Mouse (Mus musculus) embryonic facial prominence, embryonic 14.5 days (tissue): ENCODE measurements around the gene Pdzd2. TPM values are rescaled to one million over a fixed set of nuclear protein-coding genes. Genes with fewer than 3 reads are reported as not detected.

Experiments used
- ATAC-seq: fragments of 200-750 bp; cut with Nextera tagmentation; 2 replicates; pipeline ENCODE4 v1.8.0; 2017; ENCODE audit warnings: low read depth, moderate number of reproducible peaks, moderate TSS enrichment
- DNase-seq: peaks from one replicate; pipeline ENCODE4 v3.0.0-alpha.2; 2015; ENCODE audit warnings: low spot score
- H3K27ac ChIP-seq: fragments of 300-500 bp; sonication (generic); replicated peaks from 2 replicates; pipeline ENCODE4 v1.5.1; 2014; ENCODE audit warnings: low read depth, mild to moderate bottlenecking, low read length, moderate library complexity
- H3K27me3 ChIP-seq: fragments of 300-500 bp; sonication (generic); replicated peaks from 2 replicates; pipeline ENCODE4 v1.6.1; 2014; ENCODE audit warnings: low read length; ENCODE audit not compliant: control insufficient read depth, insufficient read depth
- H3K36me3 ChIP-seq: fragments of 300-500 bp; sonication (generic); 2 replicates; pipeline ENCODE4 v1.6.1; 2014; ENCODE audit warnings: low read length, mixed read lengths; ENCODE audit not compliant: control insufficient read depth, insufficient read depth
- H3K4me1 ChIP-seq: fragments of 300-500 bp; sonication (generic); 2 replicates; pipeline ENCODE4 v1.6.1; 2014; ENCODE audit warnings: antibody characterized with exemption, low read length; ENCODE audit not compliant: control insufficient read depth, insufficient read depth
- H3K4me2 ChIP-seq: fragments of 300-500 bp; sonication (generic); 2 replicates; pipeline ENCODE4 v1.6.1; 2014; ENCODE audit warnings: low read depth, mild to moderate bottlenecking, low read length, moderate library complexity, mixed read lengths
- H3K4me3 ChIP-seq: fragments of 300-500 bp; sonication (generic); 2 replicates; pipeline ENCODE4 v1.5.1; 2014; ENCODE audit warnings: low read depth, mild to moderate bottlenecking, low read length
- H3K9ac ChIP-seq: fragments of 300-500 bp; sonication (generic); 2 replicates; pipeline ENCODE4 v1.6.1; 2014; ENCODE audit warnings: low read depth, mild to moderate bottlenecking, low read length, moderate library complexity, mixed read lengths
- H3K9me3 ChIP-seq: fragments of 300-500 bp; sonication (generic); 2 replicates; pipeline ENCODE4 v1.6.1; 2016; ENCODE audit warnings: low read length; ENCODE audit not compliant: control insufficient read depth
- WGBS: fragments of 180-500 bp; shearing (Covaris S2); extraction: QIAGEN DNeasy Blood & Tissue Kit; methylation state at CpG from one replicate; pipeline ENCODE4 v1.1.7; 2014; 5-methylcytosine and 5-hydroxymethylcytosine counted together
- polyA plus RNA-seq: library from polyadenylated mRNA; unstranded; fragments of >200 nt; fragmentation: Nextera tagmentation; extraction: Ambion mirVana; gene quantifications from 2 replicates; pipeline ENCODE4 v1.2.1, GENCODE M21; 2014

The Pdzd2 gene
- polyA plus RNA-seq, 1 experiment from 2014 or later, result 28.0 TPM

DNA sequence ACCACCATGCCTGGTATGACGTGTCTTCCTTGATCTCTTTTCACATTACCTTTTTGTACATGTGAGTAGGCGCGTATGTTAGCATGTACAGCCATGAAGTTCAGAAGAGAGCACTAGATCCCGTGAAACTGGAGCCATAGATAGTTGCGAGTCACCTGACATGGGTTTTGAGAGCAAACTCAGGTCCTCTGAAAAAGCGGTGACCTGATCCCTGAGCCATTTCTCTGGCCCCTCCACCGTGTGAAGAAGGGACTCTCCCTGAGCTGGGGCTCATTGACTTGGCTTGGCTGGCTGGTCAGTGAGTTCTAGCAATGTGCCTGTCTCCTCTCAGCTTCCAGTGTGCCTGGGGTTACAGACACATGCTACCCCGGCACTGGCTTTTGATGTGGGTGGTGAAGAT lies 102.2 kb downstream of the Pdzd2 start:
- Histone ChIP-seq H3K9ac (no peak overlapping the region), H3K27ac (no peak overlapping the region), H3K4me1 (peaks cover 14% of the 10 kb centered on the region), H3K9me3 (no peaks in the 10 kb centered on the region), H3K4me2 (no peak overlapping the region), H3K36me3 (no peaks in the 10 kb centered on the region), H3K4me3 (no peak overlapping the region), H3K27me3 (no peaks in the 10 kb centered on the region)
- DNase-seq (no peak), ATAC-seq (no peak)
- 89% methylated on average over 8 of the region's 8 CpGs for WGBS

DNA sequence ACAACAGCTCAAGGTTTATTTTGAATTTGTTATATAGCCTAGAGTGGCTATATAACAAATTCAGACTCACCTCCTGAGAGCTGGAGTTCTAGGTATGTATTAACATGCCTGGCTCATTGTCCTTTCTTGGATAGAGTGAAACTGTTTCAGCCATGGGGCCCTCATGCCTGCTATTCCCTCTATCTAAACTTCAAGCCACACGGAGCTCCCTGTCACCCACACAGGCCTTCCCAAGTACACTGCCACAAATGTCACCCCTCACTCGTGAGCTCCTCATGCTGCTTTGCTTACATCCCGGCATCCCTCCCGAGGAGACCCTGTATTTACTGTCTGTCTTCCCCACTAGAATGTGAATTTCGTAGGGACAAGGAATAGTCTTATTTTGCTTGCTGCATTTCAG lies 103.3 kb downstream of the Pdzd2 start:
- Histone ChIP-seq H3K36me3 (no peaks in the 10 kb centered on the region), H3K4me3 (no peak overlapping the region), H3K9ac (no peak overlapping the region), H3K4me1 (peaks cover 21% of the 10 kb centered on the region), H3K27me3 (no peaks in the 10 kb centered on the region), H3K27ac (no peak overlapping the region), H3K9me3 (no peaks in the 10 kb centered on the region), H3K4me2 (no peak overlapping the region)
- 85% methylated on average over 5 of the region's 5 CpGs for WGBS
- no peak for DNase-seq
- no peak for ATAC-seq

DNA sequence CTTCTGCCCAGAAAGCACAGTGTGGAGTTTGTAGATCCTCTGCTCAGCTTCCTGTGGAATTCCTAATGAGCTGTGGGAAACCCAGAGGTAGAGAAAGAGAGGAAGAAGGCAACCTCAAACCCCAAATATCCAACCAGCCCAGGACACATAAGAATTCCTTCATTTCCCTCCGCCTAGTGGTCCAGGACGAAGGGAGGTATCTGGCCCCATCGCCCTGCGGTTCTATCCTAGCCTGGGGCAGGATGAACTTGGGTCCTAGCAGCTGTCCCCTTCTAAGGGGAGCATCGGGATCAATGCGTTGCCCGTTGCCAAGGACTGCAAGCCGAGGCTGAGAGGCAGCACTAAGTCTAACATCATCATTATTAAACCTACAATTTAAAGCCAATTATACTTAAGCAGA lies 104.8 kb downstream of the Pdzd2 start:
- WGBS, result 78% methylated on average over 8 of the region's 8 CpGs
- no peaks in the 10 kb centered on the region for H3K27me3 ChIP-seq
- no peak overlapping the region for H3K4me3 ChIP-seq
- H3K36me3 ChIP-seq, result no peaks in the 10 kb centered on the region
- H3K4me2 ChIP-seq, result no peak overlapping the region
- no peak overlapping the region for H3K27ac ChIP-seq
- H3K9me3 ChIP-seq, result no peaks in the 10 kb centered on the region
- DNase-seq (no peak), ATAC-seq (0 out of 2 replicates have a peak, but pooled peaks have one; percentile 7)
- H3K9ac ChIP-seq, result no peak overlapping the region
- peaks cover 24% of the 10 kb centered on the region for H3K4me1 ChIP-seq

DNA sequence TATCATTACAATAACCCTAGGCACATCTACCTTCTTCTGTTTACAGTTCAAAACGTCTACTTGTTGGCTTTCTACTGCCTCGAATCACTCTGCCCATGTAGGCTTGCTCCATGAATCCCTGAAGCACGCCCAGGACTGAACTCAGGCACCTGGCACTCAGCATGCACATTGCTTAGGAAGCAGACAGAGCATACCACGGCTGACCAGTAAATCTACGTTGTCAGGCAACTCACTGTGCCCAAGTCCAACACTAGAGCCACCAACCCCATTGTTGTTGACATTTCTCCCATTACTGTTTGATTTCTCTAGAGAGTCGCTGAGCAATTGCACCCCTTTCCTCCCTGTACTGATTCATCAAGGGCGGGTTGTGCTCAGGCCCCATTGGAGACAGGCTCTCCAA lies 110.6 kb downstream of the Pdzd2 start:
- no peak overlapping the region for H3K27ac ChIP-seq
- H3K9me3 ChIP-seq, result no peaks in the 10 kb centered on the region
- no peaks in the 10 kb centered on the region for H3K36me3 ChIP-seq
- peaks cover 28% of the 10 kb centered on the region for H3K4me1 ChIP-seq
- 87% methylated on average over 7 of the region's 7 CpGs for WGBS
- H3K9ac ChIP-seq, result no peak overlapping the region
- DNase-seq, result no peak
- ATAC-seq, result no peak
- H3K4me2 ChIP-seq, result no peak overlapping the region
- H3K4me3 ChIP-seq, result no peak overlapping the region
- no peaks in the 10 kb centered on the region for H3K27me3 ChIP-seq

DNA sequence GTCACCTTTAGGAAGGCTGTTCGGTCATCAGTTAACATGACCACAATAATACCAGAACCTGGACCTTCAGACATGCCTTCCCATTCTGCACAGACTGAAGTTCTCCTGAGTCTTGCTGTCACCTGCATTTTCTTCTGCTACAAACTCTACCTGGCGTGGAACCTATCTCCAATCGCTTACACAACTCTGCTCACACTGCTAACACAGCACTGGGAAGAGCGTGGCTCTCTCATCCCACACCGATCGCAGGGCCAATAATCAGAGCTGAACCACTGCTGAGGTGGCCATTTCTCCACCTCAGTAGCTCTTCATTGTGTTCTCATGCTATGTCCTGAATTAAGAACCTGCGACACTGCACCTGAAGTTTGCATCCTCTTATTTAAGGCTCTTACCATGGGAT lies 111.3 kb downstream of the Pdzd2 start:
- H3K4me1 ChIP-seq, result peaks cover 23% of the 10 kb centered on the region
- no peak overlapping the region for H3K4me3 ChIP-seq
- no peak overlapping the region for H3K9ac ChIP-seq
- DNase-seq, result no peak
- WGBS, result 96% methylated on average over 7 of the region's 7 CpGs
- ATAC-seq, result no peak
- no peak overlapping the region for H3K27ac ChIP-seq
- H3K36me3 ChIP-seq, result no peaks in the 10 kb centered on the region
- no peak overlapping the region for H3K4me2 ChIP-seq
- no peaks in the 10 kb centered on the region for H3K9me3 ChIP-seq
- H3K27me3 ChIP-seq, result no peaks in the 10 kb centered on the region

DNA sequence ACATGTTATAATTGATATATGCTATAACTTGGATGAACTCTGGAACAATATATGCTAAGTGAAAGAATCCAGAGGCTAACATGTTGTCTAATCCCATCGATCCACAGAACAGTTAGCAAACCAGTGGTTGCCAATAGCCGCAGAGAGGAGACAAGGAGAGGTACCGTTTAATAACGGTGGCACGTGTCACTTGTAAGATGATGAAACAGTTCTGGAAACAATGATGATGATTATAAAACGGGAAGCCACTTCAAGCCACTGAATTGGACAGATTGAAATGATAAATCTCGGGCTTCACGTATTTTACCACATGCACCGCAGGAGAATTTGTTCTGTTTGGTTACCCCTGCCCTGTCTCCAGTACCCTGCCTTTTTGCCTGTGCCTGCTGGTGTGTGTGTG lies 112.8 kb downstream of the Pdzd2 start:
- Histone ChIP-seq H3K27me3 (no peaks in the 10 kb centered on the region), H3K27ac (no peak overlapping the region), H3K4me2 (no peak overlapping the region), H3K9ac (no peak overlapping the region), H3K36me3 (no peaks in the 10 kb centered on the region), H3K9me3 (no peaks in the 10 kb centered on the region), H3K4me1 (peaks cover 17% of the 10 kb centered on the region), H3K4me3 (no peak overlapping the region)
- ATAC-seq (no peak), DNase-seq (no peak)
- WGBS, result 71% methylated on average over 9 of the region's 9 CpGs

DNA sequence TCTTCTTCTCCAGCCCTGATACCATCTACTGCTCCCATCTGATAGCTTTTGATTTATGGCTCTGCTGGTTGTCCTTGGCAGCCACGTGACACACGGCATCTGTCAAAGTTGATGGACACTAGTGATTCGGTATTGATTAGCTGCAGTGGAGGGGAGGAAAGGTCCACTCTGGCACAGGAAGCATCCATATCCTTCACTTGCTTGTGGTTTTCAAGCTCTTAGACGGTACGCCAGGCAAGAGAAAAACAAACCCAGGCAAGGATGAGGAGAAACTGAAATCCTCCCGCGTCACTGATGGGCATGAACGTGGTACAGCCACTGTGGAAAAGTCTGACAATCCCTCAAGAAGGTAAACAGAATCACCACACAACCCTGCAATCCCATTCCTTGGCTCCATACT lies 113.6 kb downstream of the Pdzd2 start:
- Histone ChIP-seq H3K9me3 (no peaks in the 10 kb centered on the region), H3K36me3 (no peaks in the 10 kb centered on the region), H3K4me2 (no peak overlapping the region), H3K27me3 (no peaks in the 10 kb centered on the region), H3K9ac (no peak overlapping the region), H3K27ac (no peak overlapping the region), H3K4me3 (no peak overlapping the region), H3K4me1 (peaks cover 9% of the 10 kb centered on the region)
- no peak for DNase-seq
- no peak for ATAC-seq
- 65% methylated on average over 8 of the region's 8 CpGs for WGBS

DNA sequence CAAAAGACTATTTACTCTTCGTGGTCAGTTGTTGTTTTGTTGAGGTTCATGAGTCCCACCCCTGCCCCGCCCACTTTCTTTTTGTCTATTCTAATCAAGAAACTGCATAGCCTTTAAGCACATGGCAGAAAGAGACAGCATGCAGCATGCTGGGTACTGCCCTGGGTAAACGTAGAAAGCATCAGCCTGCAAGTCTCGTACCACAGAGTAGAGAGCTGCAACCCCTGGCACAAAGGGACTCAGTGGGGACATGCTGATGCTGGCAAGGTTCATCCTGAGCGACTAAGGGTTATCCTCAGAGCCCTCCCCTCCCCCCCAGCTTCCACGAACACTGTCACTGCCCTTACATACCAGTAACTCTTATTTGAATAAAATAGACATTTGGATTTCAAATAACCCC lies 114.2 kb downstream of the Pdzd2 start:
- Histone ChIP-seq H3K4me2 (no peak overlapping the region), H3K4me1 (peaks cover 8% of the 10 kb centered on the region), H3K27me3 (no peaks in the 10 kb centered on the region), H3K9ac (no peak overlapping the region), H3K9me3 (no peaks in the 10 kb centered on the region), H3K27ac (no peak overlapping the region), H3K4me3 (no peak overlapping the region), H3K36me3 (no peaks in the 10 kb centered on the region)
- DNase-seq, result no peak
- ATAC-seq, result no peak
- WGBS, result 50% methylated on average over 6 of the region's 6 CpGs

DNA sequence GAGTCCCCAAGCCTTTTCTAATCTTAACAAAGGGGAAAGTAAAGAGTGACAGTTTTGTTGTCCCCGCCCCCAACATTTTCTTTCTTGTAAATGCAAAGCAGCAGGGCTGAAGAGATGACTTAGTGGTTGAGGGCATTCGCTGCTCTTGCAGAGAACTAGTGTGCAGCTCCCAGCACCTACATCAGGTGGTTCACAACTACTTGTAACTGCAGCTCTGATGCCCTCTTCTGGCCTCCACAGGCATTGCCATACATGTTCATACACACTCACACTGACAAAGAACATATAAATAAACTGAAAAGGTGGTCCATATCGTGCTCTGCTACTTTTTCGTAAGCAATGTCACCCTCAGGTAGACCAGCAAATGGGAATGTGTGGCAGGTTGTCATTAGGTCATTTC lies 116.2 kb downstream of the Pdzd2 start:
- DNase-seq, result no peak
- no peak for ATAC-seq
- 93% methylated on average over 4 of the region's 4 CpGs for WGBS

More for the DNA sequence above, 116.2 kb downstream of the Pdzd2 start:
- H3K9ac ChIP-seq, result no peak overlapping the region
- no peak overlapping the region for H3K27ac ChIP-seq
- no peaks in the 10 kb centered on the region for H3K36me3 ChIP-seq
- no peaks in the 10 kb centered on the region for H3K27me3 ChIP-seq
- no peak overlapping the region for H3K4me3 ChIP-seq
- no peak overlapping the region for H3K4me2 ChIP-seq
- peaks cover 8% of the 10 kb centered on the region for H3K4me1 ChIP-seq
- H3K9me3 ChIP-seq, result no peaks in the 10 kb centered on the region
